Mouse (Mus musculus) kidney, adult 2 months (tissue): ENCODE measurements at regions not wholly inside any gene's neighbourhood (a gene's known extent, or its start where the extent isn't known, plus 50 kb on each side); places are given as distances from the start of the nearest gene placed in this dataset.

ENCODE experiments used
- DNase-seq: peaks from one replicate; pipeline ENCODE4 v3.0.0; 2021
- H3K27ac ChIP-seq: fragments of 200-500 bp; 2 replicates; pipeline ENCODE4 v1.5.1; 2012; ENCODE audit warnings: low read depth, low read length, control low read depth, inconsistent platforms; ENCODE audit not compliant: insufficient read depth
- H3K27me3 ChIP-seq: fragments of 200-500 bp; replicated peaks from 2 replicates; pipeline ENCODE4 v1.6.1; 2012; ENCODE audit warnings: mild to moderate bottlenecking, moderate library complexity, low read length, inconsistent platforms; ENCODE audit not compliant: control insufficient read depth, insufficient read depth
- H3K36me3 ChIP-seq: fragments of 200-500 bp; 2 replicates; pipeline ENCODE4 v1.6.1; 2012; ENCODE audit warnings: mild to moderate bottlenecking, moderate library complexity, low read length, inconsistent platforms; ENCODE audit not compliant: control insufficient read depth, insufficient read depth
- H3K4me1 ChIP-seq: fragments of 200-500 bp; 2 replicates; pipeline ENCODE4 v1.6.1; 2011; ENCODE audit warnings: low read length; ENCODE audit not compliant: control insufficient read depth, insufficient read depth
- H3K4me3 ChIP-seq: fragments of 200-500 bp; 2 replicates; pipeline ENCODE4 v1.5.1; 2011; ENCODE audit warnings: mild to moderate bottlenecking, low read depth, low read length, control low read depth; ENCODE audit not compliant: insufficient read depth
- CTCF ChIP-seq: fragments of 200-500 bp; conservative IDR thresholded peaks from 2 replicates; pipeline ENCODE4 v1.5.1; 2011; ENCODE audit warnings: low read depth, mild to moderate bottlenecking, control low read depth, low read length, moderate library complexity, mixed read lengths; ENCODE audit not compliant: insufficient read depth, insufficient read length
- POLR2A ChIP-seq: fragments of 200-500 bp; IDR thresholded peaks from one replicate; pipeline ENCODE4 v1.6.1; 2011; ENCODE audit warnings: low read depth, low read length, control low read depth
- WGBS: fragments of 180-500 bp; shearing (Covaris S2); methylation state at CpG from one replicate; pipeline ENCODE4 v1.1.7; 2018; 5-methylcytosine and 5-hydroxymethylcytosine counted together

DNA sequence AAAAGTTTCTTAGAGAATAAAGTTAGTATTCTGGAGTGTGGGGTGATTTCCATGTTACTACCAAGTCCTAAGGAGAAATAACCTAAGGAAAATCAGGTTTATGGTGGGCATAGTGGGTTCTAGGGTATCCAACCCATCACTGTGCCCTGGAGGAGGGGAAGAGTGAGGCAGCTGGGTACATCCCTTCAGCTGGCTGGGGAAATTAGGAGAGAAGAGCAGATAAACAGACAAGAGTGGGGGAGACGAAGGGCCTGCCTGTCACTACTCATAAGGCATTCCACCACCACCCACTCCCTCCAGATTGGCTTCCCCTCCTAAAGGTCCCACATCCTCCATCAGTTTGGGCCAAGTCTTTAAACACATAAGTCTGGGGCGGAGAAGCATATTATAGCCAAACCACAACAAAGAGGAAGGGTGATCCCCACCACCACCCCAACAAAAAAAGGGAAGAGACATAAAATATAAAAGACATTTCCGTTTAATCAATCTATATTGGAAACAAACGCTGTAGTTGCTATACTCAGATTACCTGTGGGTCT is 299.8 kb downstream of the Gm11361 start:
- no peak overlapping the region for H3K27ac ChIP-seq

DNA sequence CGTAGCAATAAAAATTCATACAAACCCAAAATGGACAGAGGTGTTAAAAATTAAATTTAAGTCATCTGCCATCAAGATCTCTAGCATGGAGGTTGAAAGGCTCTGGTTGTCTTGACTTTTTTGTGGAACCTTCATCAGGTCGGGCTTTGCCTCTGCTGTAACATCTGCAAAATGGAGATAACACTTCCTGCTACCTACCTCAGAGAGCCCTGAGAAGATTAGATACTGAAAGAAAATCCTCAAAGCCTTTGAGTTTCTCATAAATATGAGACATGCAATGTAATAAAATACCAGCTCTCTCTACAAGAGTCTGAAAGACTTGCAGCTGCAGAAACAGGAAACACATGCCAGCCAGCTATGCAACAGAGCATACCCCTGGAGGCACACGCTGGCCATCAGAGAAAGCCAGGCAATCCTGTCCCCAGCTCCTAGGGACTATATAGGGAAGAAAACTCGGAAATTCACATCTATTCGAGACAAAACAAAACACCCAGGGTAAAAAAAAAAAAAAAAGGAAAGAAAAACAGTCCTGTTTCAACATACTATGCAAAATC is 299.1 kb downstream of the Gm11361 start:
- WGBS = 52% methylated on average over 5 of the region's 5 CpGs
- H3K27me3 ChIP-seq = no peaks in the 10 kb centered on the region

More for the DNA sequence above, 299.8 kb downstream of the Gm11361 start:
- Histone ChIP-seq H3K36me3 (no peaks in the 10 kb centered on the region), H3K27me3 (no peaks in the 10 kb centered on the region), H3K4me1 (no peaks in the 10 kb centered on the region), H3K4me3 (no peak overlapping the region)
- 86% methylated on average over 4 of the region's 4 CpGs for WGBS
- no peak for DNase-seq
- TF ChIP-seq CTCF (no peak), POLR2A (no peak)

DNA sequence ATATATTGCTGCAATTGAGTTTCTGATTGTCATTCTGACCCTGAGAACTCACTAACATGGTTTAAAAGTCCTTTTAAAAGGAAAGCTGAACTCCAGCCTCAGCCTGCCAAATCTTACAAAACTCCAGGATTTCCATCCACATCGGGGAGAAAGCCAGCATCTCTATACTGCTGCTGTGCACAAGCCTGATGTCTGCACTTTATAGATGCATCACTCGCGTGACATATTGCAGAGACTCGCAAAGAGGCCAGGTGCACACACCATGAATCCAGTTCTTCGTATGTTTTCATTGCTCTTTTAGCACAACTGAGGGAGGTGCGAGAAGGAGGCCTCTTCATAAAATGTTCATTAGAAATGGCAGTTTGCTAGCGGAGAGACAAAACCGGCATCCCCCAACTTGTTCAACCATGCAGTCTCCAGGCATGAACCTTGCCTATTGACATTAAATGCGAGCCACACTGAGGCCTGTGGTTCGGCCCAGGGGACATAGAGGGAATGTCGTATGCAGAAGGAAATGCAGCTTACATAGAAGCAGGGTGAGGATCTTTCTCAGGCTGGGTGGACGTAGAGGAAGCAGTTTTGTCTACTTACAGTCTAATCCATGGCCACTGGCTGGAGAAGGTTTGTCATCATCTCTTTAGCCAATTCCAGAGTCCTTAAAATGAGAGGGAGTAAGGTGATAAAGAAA is 297.0 kb downstream of the Gm11361 start:
- Histone ChIP-seq H3K4me3 (no peak overlapping the region), H3K27ac (no peak overlapping the region), H3K36me3 (no peaks in the 10 kb centered on the region), H3K4me1 (no peaks in the 10 kb centered on the region), H3K27me3 (no peaks in the 10 kb centered on the region)
- no peak for TF ChIP-seq POLR2A
- WGBS = 83% methylated on average over 12 of the region's 12 CpGs
- DNase-seq = no peak

More for the DNA sequence above, 299.1 kb downstream of the Gm11361 start:
- Histone ChIP-seq H3K36me3 (no peaks in the 10 kb centered on the region), H3K4me3 (no peak overlapping the region), H3K27ac (no peak overlapping the region), H3K4me1 (no peaks in the 10 kb centered on the region)
- DNase-seq = no peak
- TF ChIP-seq POLR2A (no peak), CTCF (no peak)

DNA sequence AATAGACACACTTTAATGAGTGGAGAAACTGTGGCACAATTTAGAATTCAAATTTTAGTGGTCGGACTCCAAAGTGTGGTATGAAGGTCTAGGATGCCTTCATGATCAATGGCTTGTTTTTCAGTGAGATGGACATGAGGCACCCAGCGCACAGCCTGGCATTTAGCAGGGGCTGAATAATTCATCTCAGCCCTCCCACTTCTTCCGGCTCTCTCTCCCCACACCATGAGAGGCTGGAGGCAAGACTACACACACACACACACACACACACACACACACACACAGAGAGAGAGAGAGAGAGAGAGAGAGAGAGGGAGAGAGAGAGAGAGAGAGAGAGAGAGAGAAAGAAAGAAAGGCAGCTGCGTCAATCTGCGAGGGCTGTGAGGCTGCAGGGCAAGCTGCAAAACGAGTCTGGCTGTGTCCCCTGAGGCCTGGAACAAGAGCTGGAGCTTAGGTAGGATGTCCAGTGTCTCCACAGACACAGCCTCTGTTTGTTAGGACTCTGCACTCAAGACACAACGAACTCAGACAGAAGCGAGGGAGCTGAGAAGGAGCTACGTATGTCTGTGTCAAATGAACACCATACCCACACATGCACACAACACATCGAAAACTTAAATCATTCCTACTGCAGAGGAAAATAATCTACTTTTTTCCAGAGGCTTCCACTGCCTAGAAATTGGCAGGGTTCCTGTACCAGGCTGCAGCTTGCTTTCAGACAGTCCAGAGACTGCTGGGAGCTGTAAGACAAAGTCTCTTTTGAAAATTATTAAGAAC is 295.8 kb downstream of the Gm11361 start:
- no peak for TF ChIP-seq POLR2A
- TF ChIP-seq CTCF = no peak
- H3K27ac ChIP-seq = no peak overlapping the region
- WGBS = 61% methylated on average over 10 of the region's 10 CpGs
- no peaks in the 10 kb centered on the region for H3K36me3 ChIP-seq
- DNase-seq = no peak
- no peak overlapping the region for H3K4me3 ChIP-seq
- H3K4me1 ChIP-seq = no peaks in the 10 kb centered on the region
- no peaks in the 10 kb centered on the region for H3K27me3 ChIP-seq

DNA sequence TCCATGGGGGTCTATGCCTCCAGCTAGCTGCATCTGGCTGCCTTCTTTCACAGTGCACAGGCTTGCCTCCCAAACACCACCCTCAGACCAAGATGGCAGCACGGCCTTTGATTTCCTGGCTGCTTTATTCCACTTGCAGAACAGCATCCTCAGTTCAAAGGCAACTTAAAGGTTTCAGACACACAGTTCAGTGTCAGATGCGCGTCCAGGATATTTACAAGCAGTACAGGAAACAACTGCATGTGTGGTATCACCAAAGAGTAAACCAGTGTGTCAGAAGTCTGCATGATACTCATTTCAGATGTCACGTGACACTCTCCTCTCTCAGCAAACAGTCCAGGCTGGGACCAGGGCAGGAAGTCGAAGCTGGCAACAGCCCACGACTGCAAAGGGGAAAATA is 294.2 kb downstream of the Gm11361 start:
- no peaks in the 10 kb centered on the region for H3K36me3 ChIP-seq
- H3K4me3 ChIP-seq = no peak overlapping the region
- WGBS = 66% methylated on average over 6 of the region's 6 CpGs
- no peaks in the 10 kb centered on the region for H3K27me3 ChIP-seq
- no peak overlapping the region for H3K27ac ChIP-seq
- H3K4me1 ChIP-seq = no peaks in the 10 kb centered on the region
- TF ChIP-seq CTCF (no peak), POLR2A (no peak)
- no peak for DNase-seq

DNA sequence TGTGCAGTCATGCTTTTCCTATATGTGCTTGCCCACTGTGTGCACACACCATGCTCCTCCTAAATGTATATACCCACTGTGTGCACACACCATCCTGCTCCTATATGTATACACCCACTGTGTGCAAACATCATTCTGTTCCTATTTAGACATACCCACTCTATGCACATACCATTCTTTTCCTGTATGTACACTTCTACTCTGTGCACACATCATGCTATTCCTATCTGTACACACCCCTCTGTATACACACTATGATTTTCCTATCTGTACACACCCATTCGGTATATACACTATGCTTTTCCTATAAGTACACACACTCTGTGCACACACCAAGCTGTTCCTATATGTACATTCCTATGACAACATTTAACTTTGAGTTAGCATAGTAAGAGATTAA is 288.5 kb downstream of the Gm11361 start:
- Histone ChIP-seq H3K36me3 (no peaks in the 10 kb centered on the region), H3K4me3 (no peak overlapping the region), H3K4me1 (peaks cover 6% of the 10 kb centered on the region; the same call in 1 of the 2 replicates), H3K27ac (0 out of 2 replicates have a peak overlapping the region, but pooled peaks have one; percentile 4), H3K27me3 (no peaks in the 10 kb centered on the region)
- no peak for DNase-seq
- TF ChIP-seq CTCF = no peak
- TF ChIP-seq POLR2A = no peak
- 93% methylated on average over 1 of the region's 1 CpGs for WGBS

DNA sequence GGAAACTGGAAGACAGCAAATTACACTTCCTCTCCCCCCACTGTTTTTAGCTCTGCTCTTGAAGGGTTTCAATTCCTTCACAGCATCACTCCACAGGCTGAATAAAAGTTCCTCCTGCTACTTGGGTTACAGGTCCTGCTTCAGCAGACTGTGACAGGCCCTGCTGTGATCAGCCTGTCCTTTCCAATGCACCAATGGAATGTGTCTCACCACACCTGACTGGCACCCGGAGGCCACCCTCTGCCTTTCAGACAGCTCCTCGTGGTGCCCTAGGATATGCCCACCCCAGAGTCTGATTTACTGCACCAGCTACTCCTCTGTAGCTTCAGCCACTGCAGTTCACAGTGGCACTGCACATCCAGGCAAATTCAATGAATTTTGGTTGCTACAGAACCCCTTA is 288.0 kb downstream of the Gm11361 start:
- peak; percentile 53 for DNase-seq
- WGBS = 18% methylated on average over 2 of the region's 2 CpGs

More for the DNA sequence above, 288.0 kb downstream of the Gm11361 start:
- H3K27ac ChIP-seq = 0 out of 2 replicates have a peak overlapping the region, but pooled peaks have one; percentile 4
- no peaks in the 10 kb centered on the region for H3K36me3 ChIP-seq
- no peaks in the 10 kb centered on the region for H3K27me3 ChIP-seq
- no peak overlapping the region for H3K4me3 ChIP-seq
- H3K4me1 ChIP-seq = peaks cover 6% of the 10 kb centered on the region; the same call in 1 of the 2 replicates
- TF ChIP-seq POLR2A (no peak), CTCF (no peak)
